Mouse (Mus musculus): ENCODE measurements around the gene Rps17.

DNA sequence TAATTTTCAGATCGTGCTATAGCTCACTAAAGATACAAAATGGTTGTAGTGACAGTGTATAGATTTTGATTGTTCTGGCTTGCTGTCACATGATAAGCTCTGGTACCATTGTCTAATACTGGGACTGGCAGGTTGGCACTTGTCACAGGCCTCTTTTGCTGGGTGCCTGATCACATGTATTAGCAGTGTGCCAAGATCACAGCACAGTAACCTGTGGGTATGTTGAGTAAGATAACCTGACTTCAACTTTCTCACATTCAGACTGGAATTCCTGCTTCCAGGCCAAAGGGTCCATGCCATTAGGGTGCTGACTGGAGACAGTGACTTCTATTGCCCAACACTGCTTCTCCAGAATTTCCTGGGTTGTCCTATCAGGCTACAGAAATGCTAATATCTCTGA, 33.9 kb downstream of the Rps17 start:
- TF ChIP-seq POLR2A (IDR thresholded peaks at IDR 0.05; ENCODE audit: low read depth, low read length) (no peak), CTCF (conservative IDR thresholded peaks at IDR 0.05; ENCODE audit: insufficient read depth, insufficient read length, low read depth, low read length) (no peak)

Measured in kidney, adult 2 months (tissue).